Mouse (Mus musculus) liver (tissue): ENCODE measurements around the gene BC049730.
A peak's percentile ranks its signal among the peaks of the same experiment; 100 is the strongest.
"Not testable (repeated sequence)": the region's sequence is repeated elsewhere in the genome, so short reads cannot be mapped to it uniquely, and the experiment has no call there.

Source experiments
- DNase-seq: peaks from one replicate; pipeline ENCODE4 v3.0.0-alpha.2; 2020; ENCODE audit warnings: mixed read lengths

Gene BC049730

DNA sequence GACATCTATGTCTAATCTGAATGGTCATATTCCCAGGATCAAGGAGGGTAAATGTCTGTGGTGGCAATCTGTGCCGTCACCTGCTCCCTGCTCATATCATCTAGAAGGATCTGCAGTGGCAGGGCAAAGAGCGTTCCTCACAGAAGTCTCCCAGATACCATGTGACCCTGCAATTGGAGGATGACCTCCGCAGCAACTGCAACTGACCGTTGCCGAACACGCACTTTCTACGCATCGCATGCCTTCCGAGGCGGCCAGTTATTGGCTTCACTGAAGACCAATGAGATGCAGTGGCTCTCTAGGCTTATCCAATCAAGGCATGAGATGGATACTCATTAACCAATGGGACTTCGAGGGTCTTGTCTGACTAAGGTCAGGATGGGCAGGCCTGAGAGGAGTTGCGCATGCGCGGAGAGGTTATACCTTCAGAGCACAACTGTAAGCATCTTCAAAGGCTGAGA is at the start of gene BC049730:
BC049730 (plus strand) TSS at position 411 of the 461 bp plus-strand sequence.
- DNase-seq, result no peak

- DNase-seq, result no peak
Measured at GRCm38 (mm10) chr7:24659737-24660357, 49.2 kb upstream of the BC049730 start.

DNA sequence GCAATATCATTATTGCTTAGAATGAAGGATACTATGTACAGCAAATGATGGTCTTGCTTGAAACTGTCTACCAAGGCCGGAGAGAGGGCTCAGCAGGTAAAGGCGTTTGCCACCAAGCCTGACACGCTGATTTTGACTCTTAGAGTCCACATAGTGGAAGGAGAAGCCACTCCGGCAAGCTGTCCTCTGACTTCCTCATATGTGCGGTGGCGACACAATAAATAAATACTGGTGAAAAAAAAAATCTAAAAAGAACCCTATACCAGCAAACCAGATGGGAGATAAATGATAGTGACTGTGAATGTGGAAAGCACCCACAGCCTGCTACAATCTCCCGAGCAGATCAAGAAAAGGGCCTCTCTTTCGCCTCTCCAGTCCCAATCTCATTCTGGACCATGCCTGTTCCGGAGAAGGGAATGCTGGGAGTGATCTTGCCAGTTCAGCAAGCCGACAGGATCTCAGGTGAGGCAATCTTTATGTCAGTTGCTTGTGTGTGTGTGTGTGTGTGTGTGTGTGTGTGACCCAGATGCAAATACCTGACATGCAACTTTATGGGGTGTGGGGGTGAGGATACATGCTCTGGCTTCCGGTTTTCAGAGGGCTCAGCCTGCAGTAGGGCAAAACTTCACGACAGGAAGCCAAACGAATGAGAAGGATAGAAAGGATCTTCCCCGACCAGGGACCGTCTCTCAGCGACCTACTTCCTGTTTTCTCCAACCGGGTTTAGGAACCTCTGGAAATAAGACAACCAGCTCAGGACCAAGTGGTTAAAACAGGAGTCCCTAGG is 47.7 kb upstream of the BC049730 start:
- no peak for DNase-seq

GRCm38 (mm10) chr7:24662575-24662974 is 46.5 kb upstream of the BC049730 start:
- DNase-seq, result peak; percentile 73

DNA sequence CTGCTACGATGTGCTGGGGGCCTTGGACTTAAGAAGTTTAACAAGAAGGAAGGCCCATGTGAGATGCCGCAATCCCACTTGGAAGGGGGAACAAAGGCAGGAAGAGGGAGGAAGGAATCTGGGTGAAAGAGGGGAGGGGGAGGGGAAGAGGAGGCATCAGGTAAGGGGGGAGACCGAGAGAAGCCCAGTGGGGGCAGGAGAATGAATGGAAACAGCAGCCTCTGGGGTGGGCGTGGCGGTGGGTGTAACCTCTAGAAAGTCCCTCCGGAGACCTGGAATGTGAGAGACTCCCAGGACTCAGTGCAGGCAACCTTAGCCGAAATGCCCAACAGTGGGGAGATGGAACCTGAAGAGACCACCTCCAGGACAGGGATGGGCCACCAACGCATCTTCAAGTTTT is 44.7 kb upstream of the BC049730 start:
- no peak for DNase-seq

- no peak for DNase-seq
Measured at GRCm38 (mm10) chr7:24664959-24665358, 44.1 kb upstream of the BC049730 start.

- DNase-seq, result no peak
Measured at GRCm38 (mm10) chr7:24671944-24672439, 37.0 kb upstream of the BC049730 start.

DNA sequence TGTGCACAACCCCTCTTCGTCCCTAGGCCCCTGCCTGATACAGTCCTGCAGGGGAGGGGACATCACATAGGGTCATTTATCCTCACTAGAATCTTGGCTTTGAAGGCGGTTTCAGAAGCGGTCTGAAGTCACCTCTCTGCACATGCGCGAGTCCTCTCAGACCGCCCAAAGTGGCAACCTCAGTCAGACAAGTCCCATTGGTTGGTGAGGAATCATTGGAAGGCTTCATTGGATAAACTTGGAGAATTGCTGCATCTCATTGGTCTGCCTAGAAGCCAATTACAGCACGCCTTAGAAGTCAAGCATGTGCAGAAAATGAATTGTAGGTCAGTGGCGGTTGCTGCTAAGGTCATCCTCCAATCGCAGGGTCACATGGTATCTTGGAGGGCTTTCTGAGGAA is 32.5 kb upstream of the BC049730 start, which contains the start of gene Tex101:
Tex101 (minus strand) TSS at position 101 of the 400 bp plus-strand sequence.
- no peak for DNase-seq

DNA sequence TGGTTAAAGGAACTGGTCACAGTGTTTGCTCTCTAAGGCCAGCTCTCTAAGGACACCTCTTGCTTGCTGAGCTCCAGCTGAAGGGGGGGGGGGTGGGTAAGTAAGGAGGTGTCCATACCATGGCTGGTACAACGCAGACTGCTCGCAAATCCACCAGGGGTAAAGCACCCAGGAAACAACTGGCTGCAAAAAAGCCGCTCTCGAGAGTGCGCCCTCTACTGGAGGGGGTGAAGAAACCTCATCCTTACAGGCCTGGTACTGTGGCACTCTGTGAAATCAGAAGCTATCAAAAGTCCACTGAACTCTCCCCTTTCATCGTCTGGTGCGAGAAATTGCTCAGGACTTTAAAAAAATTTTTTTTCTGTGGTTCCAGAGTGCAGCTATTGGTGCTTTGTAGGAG is 24.9 kb upstream of the BC049730 start:
- not testable (repeated sequence) for DNase-seq

GRCm38 (mm10) chr7:24687519-24687918 is 21.5 kb upstream of the BC049730 start:
- DNase-seq, result not testable (repeated sequence)

DNA sequence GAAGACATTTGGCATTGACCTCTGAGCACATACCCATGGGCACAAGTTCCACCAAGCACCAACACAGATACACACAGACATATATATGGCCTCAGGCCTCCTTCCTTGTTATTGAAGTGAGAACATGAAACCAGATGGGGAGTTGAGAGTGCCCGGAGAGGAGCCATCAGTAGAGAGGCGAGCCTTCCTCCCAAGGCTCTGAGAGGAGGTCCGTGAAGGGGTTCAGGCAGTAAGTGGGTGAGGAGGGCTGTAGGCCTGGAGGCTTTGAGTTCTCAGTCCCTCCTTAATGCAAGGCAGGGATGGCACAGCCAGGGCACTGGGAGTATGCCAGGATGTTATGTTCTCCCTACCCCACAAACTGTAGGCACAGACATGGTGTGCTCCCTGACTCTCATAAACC is 16.3 kb upstream of the BC049730 start:
- DNase-seq, result not testable (repeated sequence)

DNA sequence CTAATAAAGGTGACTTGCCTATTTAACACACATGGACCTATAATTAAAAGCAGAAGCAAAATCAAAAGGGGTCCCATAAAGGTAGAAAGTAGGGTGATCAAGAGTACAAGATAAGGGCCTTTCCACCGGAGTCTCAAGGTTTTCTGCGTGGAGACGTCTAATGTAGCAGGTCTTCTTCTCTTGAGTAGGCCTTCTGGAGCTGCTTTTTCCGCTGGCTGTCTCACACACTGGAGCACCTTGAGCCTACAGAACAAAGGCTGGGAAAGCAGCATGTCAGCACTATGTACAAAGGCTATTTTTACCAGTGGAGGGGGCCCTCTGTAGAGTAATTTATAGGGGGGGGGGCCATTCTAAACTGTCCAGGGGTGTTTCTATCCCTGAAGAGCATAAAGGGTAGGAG is 11.2 kb upstream of the BC049730 start:
- not testable (repeated sequence) for DNase-seq

DNA sequence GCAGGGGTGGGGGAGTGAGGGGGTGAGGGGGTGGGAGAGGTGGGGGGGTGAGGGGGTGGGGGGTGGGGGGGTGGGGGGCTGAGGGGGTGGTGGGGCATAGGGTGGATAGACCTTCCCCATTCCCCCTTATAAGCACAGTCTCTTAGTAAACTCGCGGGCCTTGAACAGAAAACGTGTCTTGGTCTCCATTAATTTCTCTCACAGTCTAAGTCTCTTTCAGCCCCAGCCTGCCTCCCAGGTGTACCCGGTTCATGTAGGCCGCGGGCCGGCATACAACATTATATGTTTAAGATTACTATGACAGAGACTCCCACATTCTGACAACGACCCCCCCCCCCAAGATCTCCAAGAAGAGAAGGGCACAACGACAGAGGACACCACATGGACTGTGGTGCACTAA is 6.2 kb upstream of the BC049730 start:
- not testable (repeated sequence) for DNase-seq

GRCm38 (mm10) chr7:24715039-24715438 is 6.0 kb downstream of the BC049730 start:
- DNase-seq, result no peak

DNA sequence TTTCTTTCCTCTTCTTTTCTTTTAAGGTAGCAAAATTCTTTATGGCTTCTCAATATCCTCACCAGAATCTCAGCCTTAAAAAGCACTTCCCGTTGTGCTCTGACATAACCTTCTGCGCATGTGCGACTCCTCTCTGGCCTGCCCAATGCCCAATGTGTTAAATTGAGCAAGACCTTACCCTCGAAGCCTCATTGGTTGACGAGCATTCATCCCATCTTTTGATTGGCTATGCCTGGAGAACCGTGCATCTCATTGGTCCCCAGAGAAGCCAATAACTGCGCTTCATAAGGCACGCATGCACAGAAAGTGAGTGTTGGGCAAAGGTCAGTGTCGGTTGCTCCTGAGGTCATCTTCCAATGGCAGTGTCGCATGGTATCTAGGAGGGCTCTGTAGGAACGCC is 17.8 kb downstream of the BC049730 start, which contains the start of gene Gm4763:
Gm4763 (minus strand) TSS at position 101 of the 400 bp plus-strand sequence.
- not testable (repeated sequence) for DNase-seq

DNA sequence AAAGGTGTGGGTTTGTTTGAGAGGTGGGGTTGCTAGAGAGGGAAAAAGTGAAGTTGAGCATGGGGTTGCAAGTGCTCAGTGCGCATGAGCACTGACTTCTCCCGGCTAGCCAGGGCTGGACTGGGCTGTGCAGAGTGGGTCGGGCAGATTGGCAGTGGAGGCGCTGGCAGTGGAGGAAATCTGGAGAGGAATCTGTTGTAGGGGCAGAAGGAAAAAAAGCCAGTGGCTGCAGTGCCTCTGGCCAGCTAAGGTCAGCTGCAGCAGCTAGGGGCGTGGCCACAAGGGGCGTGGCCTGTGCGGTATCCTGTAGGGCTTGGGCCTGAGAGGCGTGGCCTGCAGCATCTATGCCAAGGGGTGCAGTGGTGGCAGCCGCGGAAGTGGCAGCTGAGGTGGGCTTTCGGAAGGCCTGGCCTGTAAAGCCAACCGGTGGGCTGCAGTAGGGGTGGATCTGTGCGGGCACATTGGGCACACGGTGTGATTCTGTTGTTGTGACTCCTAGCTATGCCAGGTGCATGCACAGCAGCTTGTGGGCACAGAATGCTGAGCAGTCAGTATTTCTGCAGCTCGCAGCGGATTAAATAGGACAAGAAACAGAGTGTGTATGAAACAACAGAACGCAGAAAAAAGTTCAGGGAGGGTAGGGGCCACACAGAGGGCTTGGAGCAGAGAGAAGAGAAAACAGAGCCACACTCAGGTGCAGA is 27.1 kb downstream of the BC049730 start:
- DNase-seq, result peak; percentile 64

- DNase-seq, result no peak
Measured at GRCm38 (mm10) chr7:24750695-24751094, 41.7 kb downstream of the BC049730 start.

DNA sequence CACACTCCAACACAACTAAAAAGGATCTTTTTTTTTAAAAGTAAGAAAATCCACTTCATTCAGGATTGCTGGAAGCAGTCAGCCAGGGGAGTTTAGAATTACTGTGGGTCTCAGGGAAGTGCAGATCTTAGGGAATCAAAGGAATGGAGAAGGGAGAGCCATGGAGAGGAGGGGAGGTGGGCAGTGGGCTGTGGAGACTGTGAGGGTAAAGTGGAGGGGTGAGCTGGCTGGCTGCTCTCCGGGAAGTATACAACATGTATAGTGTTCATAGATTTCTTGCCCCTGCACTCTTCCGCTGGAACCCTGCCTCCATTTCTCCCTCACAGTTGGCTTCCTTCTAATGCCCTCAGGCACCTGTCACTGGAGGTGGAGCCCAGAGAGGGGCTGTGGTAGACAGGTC is 42.6 kb downstream of the BC049730 start:
- DNase-seq, result no peak

GRCm38 (mm10) chr7:24753476-24753875 is 44.4 kb downstream of the BC049730 start:
- no peak for DNase-seq

GRCm38 (mm10) chr7:24758520-24758919 is 49.5 kb downstream of the BC049730 start:
- no peak for DNase-seq

GRCm38 (mm10) chr7:24760211-24760610 is 51.2 kb downstream of the BC049730 start, which contains the start of gene Cd177:
Gene Cd177 (minus strand): TSS chr7:24760311.
- no peak for DNase-seq

- no peak for DNase-seq
Measured at GRCm38 (mm10) chr7:24761161-24761560, 52.1 kb downstream of the BC049730 start.

GRCm38 (mm10) chr7:24762574-24762973 is 53.5 kb downstream of the BC049730 start:
- no peak for DNase-seq
